Mouse (Mus musculus) spleen, adult 2 months (tissue): Measurements from ENCODE around the gene Usp40.

Experiments used
- CTCF ChIP-seq: fragments of 200-500 bp; IDR thresholded peaks from 2 replicates; pipeline ENCODE4 v1.5.1; 2011; ENCODE audit warnings: mild to moderate bottlenecking, inconsistent platforms; ENCODE audit not compliant: insufficient read depth, insufficient read length, insufficient replicate concordance; ENCODE audit errors: extremely low read depth
- POLR2A ChIP-seq: fragments of 200-500 bp; IDR thresholded peaks from 2 replicates; pipeline ENCODE4 v1.6.1; 2011; ENCODE audit warnings: low read depth, low read length, inconsistent platforms

DNA sequence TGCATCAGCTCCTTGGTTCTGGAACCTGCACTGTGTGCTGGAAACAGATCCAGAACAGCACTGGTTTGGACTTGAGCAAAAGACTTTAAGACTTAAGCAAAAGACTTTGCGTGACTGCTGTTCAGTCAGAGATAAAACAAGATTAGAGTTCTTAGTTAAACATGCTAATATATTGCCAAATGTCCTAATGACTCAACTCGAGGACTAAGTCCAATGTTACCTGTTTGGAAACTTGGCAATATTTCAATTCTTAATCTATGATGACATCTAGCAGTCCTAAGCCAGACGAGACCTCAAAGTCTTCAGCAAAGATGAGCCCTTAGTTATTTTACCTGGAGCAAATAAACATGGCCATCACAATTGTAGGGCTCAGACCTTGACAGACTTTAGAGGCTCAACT, 5.4 kb upstream of the Usp40 start:
- TF ChIP-seq POLR2A (no peak), CTCF (no peak)
